Mouse (Mus musculus) midbrain, embryonic 16.5 days (tissue): Measurements from ENCODE around the gene Tmem128. TPM values are rescaled to one million over a fixed set of nuclear protein-coding genes. Genes with fewer than 3 reads are reported as not detected.

Experiments used
- ATAC-seq: fragments of 200-750 bp; cut with Nextera tagmentation; 2 replicates; pipeline ENCODE4 v1.8.0; 2017; ENCODE audit warnings: moderate TSS enrichment
- H3K27ac ChIP-seq: fragments of 300-500 bp; sonication (generic); 2 replicates; pipeline ENCODE4 v1.5.1; 2014; ENCODE audit warnings: mild to moderate bottlenecking, low read length, mixed read lengths
- H3K27me3 ChIP-seq: fragments of 300-500 bp; sonication (generic); 2 replicates; pipeline ENCODE4 v1.6.1; 2014; ENCODE audit warnings: low read depth, low read length, mixed read lengths; ENCODE audit not compliant: control insufficient read depth, insufficient read depth
- H3K36me3 ChIP-seq: fragments of 300-500 bp; sonication (generic); 2 replicates; pipeline ENCODE4 v1.6.1; 2014; ENCODE audit warnings: mild to moderate bottlenecking, low read length, moderate library complexity, mixed read lengths; ENCODE audit not compliant: control insufficient read depth, insufficient read depth
- H3K4me1 ChIP-seq: fragments of 300-500 bp; sonication (generic); 2 replicates; pipeline ENCODE4 v1.6.1; 2014; ENCODE audit warnings: mild to moderate bottlenecking, low read length, mixed read lengths; ENCODE audit not compliant: control insufficient read depth, insufficient read depth
- H3K4me2 ChIP-seq: fragments of 300-500 bp; sonication (generic); 2 replicates; pipeline ENCODE4 v1.6.1; 2014; ENCODE audit warnings: mild to moderate bottlenecking, low read length, mixed read lengths
- H3K4me3 ChIP-seq: fragments of 300-500 bp; sonication (generic); 2 replicates; pipeline ENCODE4 v1.5.1; 2014; ENCODE audit warnings: low read depth, mild to moderate bottlenecking, low read length, moderate library complexity, mixed read lengths
- H3K9ac ChIP-seq: fragments of 300-500 bp; sonication (generic); 2 replicates; pipeline ENCODE4 v1.6.1; 2014; ENCODE audit warnings: low read depth, low read length, mixed read lengths
- H3K9me3 ChIP-seq: fragments of 300-500 bp; sonication (generic); replicated peaks from 2 replicates; pipeline ENCODE4 v1.6.1; 2014; ENCODE audit warnings: mild to moderate bottlenecking, low read length, mixed read lengths; ENCODE audit not compliant: control insufficient read depth, poor library complexity, severe bottlenecking
- WGBS: fragments of 180-500 bp; shearing (Covaris S2); extraction: QIAGEN DNeasy Blood & Tissue Kit; methylation state at CpG from one replicate; pipeline ENCODE4 v1.1.7; 2014; 5-methylcytosine and 5-hydroxymethylcytosine counted together
- polyA plus RNA-seq: library from polyadenylated mRNA; unstranded; fragments of >200 nt; fragmentation: Nextera tagmentation; extraction: Ambion mirVana; gene quantifications from 2 replicates; pipeline ENCODE4 v1.2.1, GENCODE M21; 2015

Gene Tmem128
- polyA plus RNA-seq, 1 experiment from 2014 or later, result 92.9 TPM

GRCm38 (mm10) chr5:38241473-38241834 lies 18.5 kb upstream of the Tmem128 start:
- H3K27ac ChIP-seq, result no peak overlapping the region
- H3K4me2 ChIP-seq, result no peak overlapping the region
- H3K4me1 ChIP-seq, result no peaks in the 10 kb centered on the region
- 69% methylated on average over 3 of the region's 3 CpGs for WGBS
- no peaks in the 10 kb centered on the region for H3K36me3 ChIP-seq
- H3K9ac ChIP-seq, result no peak overlapping the region
- no peak for ATAC-seq
- no peak overlapping the region for H3K4me3 ChIP-seq
- H3K27me3 ChIP-seq, result peaks cover 3% of the 10 kb centered on the region
- no peaks in the 10 kb centered on the region for H3K9me3 ChIP-seq

GRCm38 (mm10) chr5:38241966-38242365 lies 18.0 kb upstream of the Tmem128 start:
- Histone ChIP-seq H3K4me2 (no peak overlapping the region), H3K4me3 (no peak overlapping the region), H3K9ac (no peak overlapping the region), H3K27ac (no peak overlapping the region), H3K27me3 (peaks cover 3% of the 10 kb centered on the region), H3K9me3 (no peaks in the 10 kb centered on the region), H3K36me3 (no peaks in the 10 kb centered on the region), H3K4me1 (no peaks in the 10 kb centered on the region)
- WGBS, result 83% methylated on average over 6 of the region's 6 CpGs
- no peak for ATAC-seq

- WGBS, result 44% methylated on average over 4 of the region's 4 CpGs
- Histone ChIP-seq H3K36me3 (no peaks in the 10 kb centered on the region), H3K27me3 (no peaks in the 10 kb centered on the region), H3K4me2 (no peak overlapping the region), H3K9me3 (no peaks in the 10 kb centered on the region), H3K9ac (no peak overlapping the region), H3K27ac (no peak overlapping the region), H3K4me3 (no peak overlapping the region), H3K4me1 (no peaks in the 10 kb centered on the region)
- no peak for ATAC-seq
These were observed 4.8 kb upstream of the Tmem128 start for GRCm38 (mm10) chr5:38255195-38255594.

- 76% methylated on average over 3 of the region's 3 CpGs for WGBS
- H3K27ac ChIP-seq, result no peak overlapping the region
- no peak overlapping the region for H3K9ac ChIP-seq
- H3K9me3 ChIP-seq, result no peaks in the 10 kb centered on the region
- no peaks in the 10 kb centered on the region for H3K27me3 ChIP-seq
- no peaks in the 10 kb centered on the region for H3K4me1 ChIP-seq
- ATAC-seq, result no peak
- no peaks in the 10 kb centered on the region for H3K36me3 ChIP-seq
- no peak overlapping the region for H3K4me3 ChIP-seq
- H3K4me2 ChIP-seq, result no peak overlapping the region
These were observed 4.3 kb upstream of the Tmem128 start for GRCm38 (mm10) chr5:38255644-38256043.

GRCm38 (mm10) chr5:38256551-38256950 lies 3.4 kb upstream of the Tmem128 start:
- Histone ChIP-seq H3K27me3 (no peaks in the 10 kb centered on the region), H3K9ac (no peak overlapping the region), H3K4me3 (no peak overlapping the region), H3K27ac (no peak overlapping the region), H3K36me3 (no peaks in the 10 kb centered on the region), H3K9me3 (no peaks in the 10 kb centered on the region), H3K4me1 (peaks cover 6% of the 10 kb centered on the region), H3K4me2 (no peak overlapping the region)
- no peak for ATAC-seq
- WGBS, result 100% methylated on average over 1 of the region's 1 CpGs

- 87% methylated on average over 8 of the region's 8 CpGs for WGBS
- Histone ChIP-seq H3K9ac (no peak overlapping the region), H3K4me1 (peaks cover 6% of the 10 kb centered on the region), H3K4me2 (no peak overlapping the region), H3K27ac (no peak overlapping the region), H3K36me3 (peaks cover 6% of the 10 kb centered on the region; the same call in 1 of the 2 replicates), H3K4me3 (no peak overlapping the region), H3K9me3 (no peaks in the 10 kb centered on the region), H3K27me3 (no peaks in the 10 kb centered on the region)
- ATAC-seq, result no peak
These were observed 1.8 kb upstream of the Tmem128 start for GRCm38 (mm10) chr5:38258034-38258772.

- H3K9me3 ChIP-seq, result no peaks in the 10 kb centered on the region
- no peak overlapping the region for H3K27ac ChIP-seq
- H3K9ac ChIP-seq, result no peak overlapping the region
- no peak overlapping the region for H3K4me2 ChIP-seq
- H3K27me3 ChIP-seq, result no peaks in the 10 kb centered on the region
- H3K4me3 ChIP-seq, result no peak overlapping the region
- no peak for ATAC-seq
- WGBS, result 86% methylated on average over 5 of the region's 5 CpGs
- peaks cover 6% of the 10 kb centered on the region for H3K4me1 ChIP-seq
- H3K36me3 ChIP-seq, result peaks cover 11% of the 10 kb centered on the region
These were observed 1.2 kb upstream of the Tmem128 start for GRCm38 (mm10) chr5:38258773-38259146.

- Histone ChIP-seq H3K27me3 (no peaks in the 10 kb centered on the region), H3K36me3 (peaks cover 19% of the 10 kb centered on the region), H3K4me3 (peak overlapping the region; percentile 56), H3K27ac (peak overlapping the region; percentile 79), H3K4me2 (peak overlapping the region; percentile 94), H3K9ac (peak overlapping the region; percentile 77), H3K9me3 (no peaks in the 10 kb centered on the region), H3K4me1 (peaks cover 6% of the 10 kb centered on the region)
- 44% methylated on average over 9 of the region's 9 CpGs for WGBS
- ATAC-seq, result peak; percentile 26; the same call in 1 of the 2 replicates
These were observed 404 bp upstream of the Tmem128 start for GRCm38 (mm10) chr5:38259455-38260106.

GRCm38 (mm10) chr5:38270942-38271341 lies 11.0 kb downstream of the Tmem128 start:
- Histone ChIP-seq H3K4me2 (no peak overlapping the region), H3K9ac (no peak overlapping the region), H3K9me3 (no peaks in the 10 kb centered on the region), H3K27me3 (peaks cover 16% of the 10 kb centered on the region), H3K27ac (no peak overlapping the region), H3K36me3 (peaks cover 13% of the 10 kb centered on the region; the same call in 1 of the 2 replicates), H3K4me3 (no peak overlapping the region), H3K4me1 (peaks cover under 1% of the 10 kb centered on the region; the same call in 1 of the 2 replicates)
- 89% methylated on average over 3 of the region's 3 CpGs for WGBS
- no peak for ATAC-seq
